Mouse (Mus musculus): ENCODE data around the gene Cobl. TPM values are rescaled to one million over a fixed set of nuclear protein-coding genes. Genes with fewer than 3 reads are reported as not detected.

Cobl gene
- total RNA-seq, 1 experiment from 2014 or later, result not detected

DNA sequence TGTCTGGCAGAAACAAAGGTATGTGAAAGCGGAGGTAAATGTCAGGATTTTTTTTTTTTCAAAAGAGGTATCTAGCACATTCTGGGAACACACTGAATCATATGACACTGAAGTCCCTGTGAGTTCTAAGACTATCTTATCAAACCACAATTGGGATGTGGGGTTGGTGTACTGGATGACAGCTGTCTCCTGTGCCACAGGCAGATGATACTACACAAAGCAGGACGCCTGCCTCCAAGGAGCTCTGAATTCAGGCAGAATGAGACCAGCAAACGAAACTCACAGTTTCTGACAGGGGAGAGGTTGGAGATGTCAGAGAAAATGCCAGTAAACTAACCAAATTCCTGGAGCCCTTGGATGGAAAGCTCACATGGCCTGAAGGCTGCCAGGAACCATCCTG is 5.9 kb downstream of the Cobl start:
- ATAC-seq (replicated peaks in 1 of 2; ENCODE audit: insufficient read depth in 1 of 2, low FRiP score in 2 of 2, low TSS enrichment in 1 of 2, low read depth in 1 of 2, poor library complexity in 2 of 2, severe bottlenecking in 2 of 2), result no peak

DNA sequence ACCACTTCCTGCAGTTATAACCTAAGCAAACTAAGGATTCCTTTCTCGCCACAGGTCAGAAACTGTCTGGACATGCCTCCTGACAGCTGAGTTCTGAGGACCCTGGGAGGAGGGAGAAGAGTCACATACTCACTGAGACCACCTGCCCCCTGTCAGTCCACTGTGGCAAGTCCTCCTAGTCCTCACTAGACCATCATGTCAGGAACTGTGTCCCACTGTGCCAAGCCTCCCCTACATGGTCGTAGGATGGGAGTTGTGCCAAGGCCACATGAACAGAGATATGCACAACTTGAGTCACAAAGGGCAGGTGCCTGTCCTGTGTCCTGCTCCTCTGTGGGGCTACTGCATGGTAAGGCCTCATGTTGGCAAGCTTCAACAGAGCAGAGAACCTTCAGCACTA is 6.4 kb downstream of the Cobl start:
- no peak for ATAC-seq (replicated peaks in 1 of 2; ENCODE audit: insufficient read depth in 1 of 2, low FRiP score in 2 of 2, low TSS enrichment in 1 of 2, low read depth in 1 of 2, poor library complexity in 2 of 2, severe bottlenecking in 2 of 2)

DNA sequence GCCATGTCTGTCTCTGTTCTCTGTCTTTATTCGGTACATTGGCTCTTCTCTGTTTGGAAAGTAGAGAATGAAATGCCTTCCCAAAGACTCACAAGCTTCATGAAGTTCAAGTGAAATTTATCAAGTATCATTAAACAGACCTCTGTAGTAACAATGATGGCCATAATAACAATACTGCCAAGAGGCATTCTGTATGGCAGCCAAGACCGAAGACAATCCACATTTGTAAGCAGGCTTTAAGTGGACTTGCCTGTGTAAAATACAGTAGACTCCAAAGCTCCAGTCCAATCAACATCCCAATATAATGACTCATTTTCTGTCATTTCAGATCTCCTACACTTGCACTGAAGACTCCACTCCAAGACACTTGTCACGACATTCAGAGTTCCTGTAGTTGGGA is 16.7 kb downstream of the Cobl start:
- no peak for ATAC-seq (replicated peaks in 1 of 2; ENCODE audit: insufficient read depth in 1 of 2, low FRiP score in 2 of 2, low TSS enrichment in 1 of 2, low read depth in 1 of 2, poor library complexity in 2 of 2, severe bottlenecking in 2 of 2)

DNA sequence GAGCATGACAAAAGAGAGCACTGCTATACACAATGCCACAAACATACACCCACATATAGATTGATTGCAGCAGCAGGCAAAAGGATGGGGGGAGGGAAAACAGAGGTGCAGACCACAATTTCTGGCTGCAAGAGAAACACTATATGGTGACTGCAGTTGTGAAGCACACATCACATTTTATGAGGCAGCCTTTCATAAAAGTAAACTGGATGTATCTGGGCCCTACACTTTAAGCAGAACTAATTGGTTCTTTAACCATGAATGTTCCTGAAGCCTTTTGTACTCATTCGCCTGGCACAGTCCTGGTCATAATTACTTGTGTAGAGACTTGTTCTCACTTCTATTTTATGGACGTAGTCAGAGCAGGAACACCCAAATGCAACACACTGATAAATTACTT is 19.5 kb downstream of the Cobl start:
- ATAC-seq (replicated peaks in 1 of 2; ENCODE audit: insufficient read depth in 1 of 2, low FRiP score in 2 of 2, low TSS enrichment in 1 of 2, low read depth in 1 of 2, poor library complexity in 2 of 2, severe bottlenecking in 2 of 2), result no peak

DNA sequence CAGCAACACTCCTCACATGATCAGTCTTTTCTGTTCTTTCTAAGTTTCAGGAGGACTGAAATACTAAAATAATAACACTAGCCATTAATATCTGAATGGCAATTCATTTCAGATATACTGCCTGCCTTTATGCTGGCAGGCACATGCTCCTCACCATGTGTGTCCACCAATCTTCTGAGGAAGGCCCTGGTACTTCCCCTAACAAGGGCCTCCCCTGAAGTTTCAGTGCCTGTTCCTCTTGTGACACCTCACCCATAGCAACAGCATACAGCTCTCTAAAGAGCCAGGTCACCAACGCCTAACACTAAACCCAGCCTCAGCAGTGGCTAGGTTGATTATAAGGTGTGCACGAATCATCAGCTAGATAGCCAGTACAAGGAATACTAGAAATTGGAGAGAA is 20.5 kb downstream of the Cobl start:
- 0 out of 4 replicates have a peak, but pooled peaks have one; percentile 29 to 37 for ATAC-seq (replicated peaks in 1 of 2; ENCODE audit: insufficient read depth in 1 of 2, low FRiP score in 2 of 2, low TSS enrichment in 1 of 2, low read depth in 1 of 2, poor library complexity in 2 of 2, severe bottlenecking in 2 of 2)

DNA sequence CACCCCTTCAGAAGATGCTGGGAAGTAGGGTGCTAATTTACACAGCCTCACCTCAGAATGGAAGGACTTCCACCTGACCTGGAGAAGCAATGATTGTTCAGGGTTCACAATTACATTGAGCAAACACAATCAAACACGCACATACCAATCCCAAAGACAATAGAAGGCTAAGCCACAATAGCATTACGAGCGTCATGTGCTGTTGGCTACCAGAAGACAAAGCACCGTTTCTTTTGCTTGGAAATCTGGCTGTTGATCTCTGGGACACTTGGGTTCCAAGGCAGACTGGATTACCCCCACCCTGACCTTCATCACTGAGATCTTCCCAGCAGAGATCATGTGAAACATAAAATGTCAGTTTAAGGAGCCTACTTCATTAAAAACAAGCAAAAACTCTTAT is 21.1 kb downstream of the Cobl start:
- no peak for ATAC-seq (replicated peaks in 1 of 2; ENCODE audit: insufficient read depth in 1 of 2, low FRiP score in 2 of 2, low TSS enrichment in 1 of 2, low read depth in 1 of 2, poor library complexity in 2 of 2, severe bottlenecking in 2 of 2)

DNA sequence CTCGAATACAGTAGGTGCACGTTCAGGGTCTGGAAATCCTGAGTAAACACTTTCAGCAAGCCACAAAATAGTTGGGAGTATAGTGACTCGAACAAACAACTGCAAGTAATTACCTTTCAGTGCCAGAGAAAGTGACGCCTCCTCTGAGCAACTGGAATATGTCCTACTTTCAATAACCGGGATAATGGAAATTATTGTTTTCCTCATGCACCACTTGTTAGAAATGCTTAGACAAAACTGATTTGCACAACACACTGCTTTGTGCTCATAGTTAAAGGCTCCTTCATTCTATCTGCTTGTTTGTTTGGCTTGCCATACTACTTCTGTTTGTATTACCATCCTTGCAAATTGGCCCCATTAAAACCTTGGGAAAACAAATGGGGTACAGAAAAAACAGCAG is 21.6 kb downstream of the Cobl start:
- no peak for ATAC-seq (replicated peaks in 1 of 2; ENCODE audit: insufficient read depth in 1 of 2, low FRiP score in 2 of 2, low TSS enrichment in 1 of 2, low read depth in 1 of 2, poor library complexity in 2 of 2, severe bottlenecking in 2 of 2)

DNA sequence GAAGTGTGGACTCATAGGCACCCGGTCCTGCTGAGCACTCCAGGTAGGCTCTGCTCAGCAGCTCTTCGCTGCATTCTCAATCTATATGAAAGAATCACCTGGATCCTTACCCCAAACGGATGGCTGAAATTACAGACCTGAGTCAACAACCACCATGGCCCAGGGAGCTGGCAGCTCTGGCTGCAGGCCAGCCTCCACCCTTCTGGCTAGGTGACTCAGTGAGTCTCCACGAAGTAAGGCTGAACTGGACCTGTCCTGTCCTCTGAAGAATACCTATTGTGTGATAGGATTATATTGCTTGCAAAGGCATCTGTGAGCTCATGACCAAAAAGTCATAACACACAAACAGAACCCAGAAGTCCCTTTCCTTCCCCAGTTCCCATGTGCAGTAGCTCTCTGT is 22.5 kb downstream of the Cobl start:
- no peak for ATAC-seq (replicated peaks in 1 of 2; ENCODE audit: insufficient read depth in 1 of 2, low FRiP score in 2 of 2, low TSS enrichment in 1 of 2, low read depth in 1 of 2, poor library complexity in 2 of 2, severe bottlenecking in 2 of 2)

DNA sequence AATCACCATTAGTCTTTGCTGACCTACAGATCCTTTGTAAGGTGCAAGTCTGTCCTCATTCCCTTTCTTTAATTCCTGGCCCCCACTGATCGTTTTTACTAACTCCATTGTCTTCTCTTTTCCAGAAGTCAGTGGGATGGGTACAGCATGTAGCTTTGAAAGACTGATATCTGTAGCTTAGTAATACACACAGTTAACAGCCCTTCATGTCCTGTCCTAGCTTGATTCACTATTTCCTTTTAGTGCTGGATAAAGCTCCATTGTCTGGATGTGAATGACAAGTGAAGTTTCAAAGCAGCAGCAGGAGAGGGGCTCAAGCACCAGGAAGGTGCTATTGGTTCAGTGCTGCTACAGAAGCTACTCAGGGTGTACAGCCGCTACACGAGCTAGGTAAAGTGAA is 28.9 kb downstream of the Cobl start:
- no peak for ATAC-seq (replicated peaks in 1 of 2; ENCODE audit: insufficient read depth in 1 of 2, low FRiP score in 2 of 2, low TSS enrichment in 1 of 2, low read depth in 1 of 2, poor library complexity in 2 of 2, severe bottlenecking in 2 of 2)

DNA sequence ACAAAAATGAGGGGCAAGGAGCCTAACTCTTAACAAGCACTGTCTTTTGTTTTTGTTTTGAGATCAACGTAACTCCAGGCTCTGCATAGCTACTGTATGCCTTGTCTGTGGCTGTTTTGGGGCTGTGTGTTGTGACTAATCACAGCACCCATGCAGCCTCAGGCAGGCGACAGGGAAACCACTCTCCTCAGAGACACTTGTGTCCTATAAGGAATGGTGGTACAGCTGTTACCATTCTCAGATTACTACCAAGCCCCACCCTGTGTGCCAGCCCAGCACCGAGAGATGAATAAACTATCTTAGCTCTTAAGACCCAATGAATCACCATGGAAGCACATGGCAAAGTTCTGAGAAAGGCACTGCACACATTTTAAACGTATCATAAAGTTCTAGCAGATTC is 29.7 kb downstream of the Cobl start:
- no peak for ATAC-seq (replicated peaks in 1 of 2; ENCODE audit: insufficient read depth in 1 of 2, low FRiP score in 2 of 2, low TSS enrichment in 1 of 2, low read depth in 1 of 2, poor library complexity in 2 of 2, severe bottlenecking in 2 of 2)

DNA sequence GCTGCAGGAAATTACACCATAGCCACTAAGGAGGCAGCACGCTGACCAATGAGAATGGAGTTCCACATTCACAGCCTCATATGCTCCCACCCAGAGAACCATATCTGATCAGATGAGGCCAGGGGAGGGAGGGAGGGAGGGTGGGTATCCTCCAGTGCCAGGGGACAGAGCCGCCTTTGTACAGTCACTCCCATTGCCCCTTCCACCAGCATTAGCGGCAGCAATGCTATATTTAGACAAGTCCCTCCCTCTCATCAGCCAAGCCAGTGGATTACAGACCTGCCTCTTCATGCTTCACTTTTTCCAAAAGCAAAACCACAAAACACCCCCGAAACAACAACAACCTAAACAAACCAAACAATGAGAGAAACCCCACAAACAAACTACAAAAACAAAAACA is 30.2 kb downstream of the Cobl start:
- no peak for ATAC-seq (replicated peaks in 1 of 2; ENCODE audit: insufficient read depth in 1 of 2, low FRiP score in 2 of 2, low TSS enrichment in 1 of 2, low read depth in 1 of 2, poor library complexity in 2 of 2, severe bottlenecking in 2 of 2)

DNA sequence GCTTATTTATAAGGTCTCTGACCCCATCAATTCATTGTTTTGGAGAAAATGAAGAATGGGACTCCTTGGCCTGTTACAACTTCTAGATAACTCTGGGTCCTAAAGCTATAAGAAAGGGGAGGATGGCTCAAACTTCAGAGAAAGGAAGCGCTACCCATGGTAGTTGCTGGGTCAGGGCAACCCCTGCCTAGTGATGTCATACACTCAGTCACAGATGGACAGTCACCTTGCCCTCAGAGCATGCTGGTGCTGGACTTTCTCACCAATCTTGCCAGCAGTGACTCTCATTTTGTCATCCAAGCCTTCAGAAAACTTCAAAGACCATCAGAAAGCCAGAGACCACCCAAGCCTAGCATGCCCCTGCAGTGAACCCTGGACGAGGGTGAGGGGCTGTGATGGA is 32.8 kb downstream of the Cobl start:
- no peak for ATAC-seq (replicated peaks in 1 of 2; ENCODE audit: insufficient read depth in 1 of 2, low FRiP score in 2 of 2, low TSS enrichment in 1 of 2, low read depth in 1 of 2, poor library complexity in 2 of 2, severe bottlenecking in 2 of 2)

DNA sequence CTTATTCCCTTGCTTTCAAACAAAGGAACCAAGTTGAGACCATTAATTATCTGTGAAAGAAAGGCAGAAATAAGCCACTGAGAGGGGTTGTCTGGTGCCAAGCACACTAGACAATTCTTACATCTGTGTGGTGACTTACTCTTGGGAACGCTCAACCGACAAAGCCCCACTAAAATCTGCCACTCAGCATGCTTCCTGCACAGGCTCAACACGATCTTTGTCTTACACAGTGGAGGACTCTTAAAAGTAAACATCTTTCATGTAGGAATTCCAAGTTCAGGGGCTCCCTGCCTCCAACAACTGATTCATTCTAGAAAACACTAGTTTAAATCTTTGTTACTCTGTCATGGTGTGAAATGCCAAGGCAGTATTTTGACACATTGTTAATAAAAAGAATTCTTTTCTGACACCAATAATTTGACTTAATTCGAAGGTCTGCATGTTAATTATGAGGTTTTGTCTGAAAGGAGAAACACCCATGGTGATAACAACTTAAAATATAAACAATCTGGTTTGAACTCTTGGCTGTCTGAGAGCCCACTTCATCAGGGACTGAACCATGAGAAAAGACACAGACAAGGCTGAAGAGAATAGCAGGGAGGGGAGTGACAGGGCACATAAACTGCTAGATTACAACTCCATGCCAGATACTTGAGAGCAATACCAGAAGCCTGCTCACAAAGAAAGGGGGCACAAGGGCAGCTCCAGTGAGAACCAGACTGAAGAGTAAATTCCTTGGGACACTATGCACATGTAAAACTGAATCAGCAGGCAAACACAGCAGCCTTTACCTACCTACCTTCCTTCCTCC is 34.3 kb downstream of the Cobl start:
- no peak for ATAC-seq (replicated peaks in 1 of 2; ENCODE audit: insufficient read depth in 1 of 2, low FRiP score in 2 of 2, low TSS enrichment in 1 of 2, low read depth in 1 of 2, poor library complexity in 2 of 2, severe bottlenecking in 2 of 2)

DNA sequence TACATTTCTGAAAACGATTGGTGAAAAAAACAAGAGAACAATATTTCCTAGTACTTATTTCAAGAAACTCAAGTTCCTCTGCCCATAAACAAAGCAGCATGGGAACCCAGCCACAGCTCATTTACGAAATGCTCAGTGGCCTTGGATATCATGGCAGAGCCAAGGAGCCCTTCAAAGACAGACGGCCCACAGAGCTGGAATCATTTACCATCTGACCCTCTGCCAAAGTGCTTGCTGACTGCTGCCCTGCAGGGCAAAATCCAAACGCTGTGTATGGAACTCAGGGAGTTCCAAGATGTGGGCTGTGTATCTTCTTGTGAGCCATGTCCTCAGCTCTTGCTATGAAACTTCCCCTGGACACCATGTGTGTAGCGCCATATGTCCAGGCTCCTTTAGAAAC is 38.0 kb downstream of the Cobl start:
- no peak for ATAC-seq (replicated peaks in 1 of 2; ENCODE audit: insufficient read depth in 1 of 2, low FRiP score in 2 of 2, low TSS enrichment in 1 of 2, low read depth in 1 of 2, poor library complexity in 2 of 2, severe bottlenecking in 2 of 2)

DNA sequence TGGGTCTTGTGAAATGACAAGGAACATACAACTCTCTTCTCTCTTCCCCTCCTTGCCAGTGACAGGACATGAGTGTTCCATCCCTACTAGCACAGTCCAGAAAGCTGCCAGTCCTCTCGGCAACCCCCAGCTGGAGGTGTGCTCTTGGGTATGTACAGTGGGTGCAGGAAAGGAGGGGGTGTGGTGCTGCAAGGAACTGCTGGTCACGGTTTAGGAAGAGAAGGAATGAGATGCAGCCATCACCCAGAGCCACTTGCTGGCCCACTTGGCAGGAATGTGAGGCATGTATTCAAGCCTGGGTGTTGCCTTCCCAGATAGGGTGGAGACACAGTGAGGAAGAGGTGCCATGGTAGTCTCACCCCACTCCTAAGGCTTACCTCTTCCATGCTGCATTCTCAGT is 40.6 kb downstream of the Cobl start:
- ATAC-seq (replicated peaks in 1 of 2; ENCODE audit: insufficient read depth in 1 of 2, low FRiP score in 2 of 2, low TSS enrichment in 1 of 2, low read depth in 1 of 2, poor library complexity in 2 of 2, severe bottlenecking in 2 of 2), result no peak

DNA sequence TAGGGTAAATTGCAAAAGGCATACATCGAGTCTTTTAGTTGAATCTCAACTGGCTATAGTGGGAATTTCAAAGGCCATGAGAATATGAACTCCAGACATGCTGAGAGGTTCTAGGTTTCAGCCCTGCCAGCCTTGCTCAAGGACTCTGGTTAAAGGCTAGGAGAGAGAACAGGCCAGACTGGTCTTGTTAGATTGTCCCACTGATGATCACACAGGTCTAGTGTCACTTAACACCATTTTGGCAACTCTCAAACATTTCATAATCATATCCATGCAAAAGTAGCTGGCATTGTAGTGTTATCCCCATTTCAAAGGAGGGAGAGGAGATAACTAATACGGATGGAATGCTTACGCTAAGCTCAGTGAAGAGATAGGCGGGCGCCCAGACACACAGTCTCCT is 43.6 kb downstream of the Cobl start:
- no peak for ATAC-seq (replicated peaks in 1 of 2; ENCODE audit: insufficient read depth in 1 of 2, low FRiP score in 2 of 2, low TSS enrichment in 1 of 2, low read depth in 1 of 2, poor library complexity in 2 of 2, severe bottlenecking in 2 of 2)

DNA sequence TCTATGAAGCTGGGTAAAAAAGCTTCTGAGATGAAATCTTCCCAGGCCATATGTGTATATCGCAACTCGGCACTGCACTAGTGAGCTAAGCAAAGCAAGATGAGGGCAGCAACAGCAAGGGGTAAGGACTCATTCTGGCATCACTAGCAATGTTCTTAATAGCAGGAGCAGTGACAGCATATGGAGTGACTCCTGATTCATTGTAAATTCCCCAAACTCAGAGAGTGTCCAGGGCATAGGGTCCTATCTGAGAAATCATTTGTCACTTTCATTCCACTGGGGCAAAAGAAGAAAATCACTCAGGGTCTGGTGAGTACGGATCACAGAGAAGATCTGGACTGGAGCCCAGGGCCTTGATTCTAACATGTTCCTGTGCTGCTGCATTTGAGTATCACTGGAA is 44.6 kb downstream of the Cobl start:
- ATAC-seq (replicated peaks in 1 of 2; ENCODE audit: insufficient read depth in 1 of 2, low FRiP score in 2 of 2, low TSS enrichment in 1 of 2, low read depth in 1 of 2, poor library complexity in 2 of 2, severe bottlenecking in 2 of 2), result no peak

DNA sequence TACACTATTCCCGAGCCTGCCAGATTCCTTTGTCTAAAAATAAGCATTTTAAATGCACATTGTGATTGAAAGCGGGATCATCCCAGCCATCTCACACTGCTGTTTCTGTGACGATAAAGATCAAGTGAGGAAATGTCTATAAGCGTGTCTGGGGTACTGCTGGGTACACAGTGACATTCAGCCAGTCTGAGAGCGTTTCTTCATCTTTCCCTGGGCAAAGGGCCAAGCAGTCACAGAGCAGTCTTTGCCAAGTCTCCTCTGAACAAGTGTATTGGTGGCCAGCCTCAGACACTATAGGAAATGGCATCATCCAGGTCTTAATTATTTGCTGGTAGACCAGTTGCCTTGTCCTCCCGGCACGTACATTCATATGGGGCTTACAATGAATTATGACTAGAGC is 47.9 kb downstream of the Cobl start:
- ATAC-seq (replicated peaks in 1 of 2; ENCODE audit: insufficient read depth in 1 of 2, low FRiP score in 2 of 2, low TSS enrichment in 1 of 2, low read depth in 1 of 2, poor library complexity in 2 of 2, severe bottlenecking in 2 of 2), result no peak

DNA sequence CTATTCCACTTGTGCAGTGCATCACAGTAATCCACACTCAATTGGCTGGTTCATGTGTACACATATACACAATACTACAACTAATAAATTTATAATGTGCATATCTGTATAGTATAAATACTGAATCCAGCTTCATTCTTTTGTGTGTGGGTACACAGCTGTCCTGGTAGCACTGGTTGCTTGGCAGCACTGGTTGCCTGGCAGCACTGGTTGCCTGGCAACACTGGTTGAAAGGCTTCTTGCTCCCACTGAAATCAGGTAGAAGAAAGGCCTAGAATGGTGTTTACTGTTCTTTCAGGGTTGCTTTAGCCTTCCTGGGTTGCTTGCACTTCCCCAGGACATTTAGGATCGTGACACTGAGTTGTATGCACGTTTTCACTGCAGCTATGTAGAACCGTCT is 49.4 kb downstream of the Cobl start:
- ATAC-seq (replicated peaks in 1 of 2; ENCODE audit: insufficient read depth in 1 of 2, low FRiP score in 2 of 2, low TSS enrichment in 1 of 2, low read depth in 1 of 2, poor library complexity in 2 of 2, severe bottlenecking in 2 of 2), result no peak
